Mouse (Mus musculus): ENCODE measurements around the gene Gm17577.
"Not testable (repeated sequence)": the region's sequence is repeated elsewhere in the genome, so short reads cannot be mapped to it uniquely, and the experiment has no call there.

The Gm17577 gene

GRCm38 (mm10) chrX:123246807-123247206 lies at the start of gene Gm17577:
Gene Gm17577, minus strand, starts transcription at chrX:123246907.
- not testable (repeated sequence) for DNase-seq

GRCm38 (mm10) chrX:123222381-123222780 lies 24.3 kb downstream of the Gm17577 start, which contains the start of gene Srsx:
Gene Srsx, minus strand, starts transcription at chrX:123222481.
- not testable (repeated sequence) for DNase-seq

Measured in cerebellum, postnatal 10 days (tissue).